Mouse (Mus musculus): ENCODE measurements around the gene 2410141K09Rik.
"Not testable (repeated sequence)": the region's sequence is repeated elsewhere in the genome, so short reads cannot be mapped to it uniquely, and the experiment has no call there.

Gene 2410141K09Rik

GRCm38 (mm10) chr13:66441018-66441417 is at the start of gene 2410141K09Rik:
Gene 2410141K09Rik (minus strand): TSS chr13:66441118.
- not testable (repeated sequence) for DNase-seq

GRCm38 (mm10) chr13:66426858-66427257 is 14.1 kb downstream of the 2410141K09Rik start:
- DNase-seq: not testable (repeated sequence)

GRCm38 (mm10) chr13:66414962-66415361 is 26.0 kb downstream of the 2410141K09Rik start:
- not testable (repeated sequence) for DNase-seq

Data from cerebellum, postnatal 14 days (tissue).